Mouse (Mus musculus) liver, adult 2 months (tissue): ENCODE data around the gene Trim14.

ENCODE experiments used
- CTCF ChIP-seq: fragments of 200-500 bp; IDR thresholded peaks from 2 replicates; pipeline ENCODE4 v1.5.1; 2011; ENCODE audit warnings: low read depth, low read length, control low read depth
- POLR2A ChIP-seq: fragments of 200-500 bp; IDR thresholded peaks from 2 replicates; pipeline ENCODE4 v1.6.1; 2011; ENCODE audit warnings: low read length, control low read depth; ENCODE audit not compliant: insufficient read depth; ENCODE audit errors: extremely low read depth

GRCm38 (mm10) chr4:46451758-46452480 is 84.0 kb downstream of the Trim14 start:
- TF ChIP-seq CTCF: no peak
- TF ChIP-seq POLR2A: no peak
